Mouse (Mus musculus) heart, postnatal 0 days (tissue): ENCODE measurements around the gene Pla2g10.

Source experiments
- CTCF ChIP-seq: IDR thresholded peaks from 2 replicates; pipeline ENCODE4 v1.5.1; 2016; ENCODE audit warnings: antibody characterized with exemption, control low read depth, low read depth
- EP300 ChIP-seq: IDR thresholded peaks from 2 replicates; pipeline ENCODE4 v1.6.1; 2016; ENCODE audit warnings: antibody characterized with exemption, low read depth

DNA sequence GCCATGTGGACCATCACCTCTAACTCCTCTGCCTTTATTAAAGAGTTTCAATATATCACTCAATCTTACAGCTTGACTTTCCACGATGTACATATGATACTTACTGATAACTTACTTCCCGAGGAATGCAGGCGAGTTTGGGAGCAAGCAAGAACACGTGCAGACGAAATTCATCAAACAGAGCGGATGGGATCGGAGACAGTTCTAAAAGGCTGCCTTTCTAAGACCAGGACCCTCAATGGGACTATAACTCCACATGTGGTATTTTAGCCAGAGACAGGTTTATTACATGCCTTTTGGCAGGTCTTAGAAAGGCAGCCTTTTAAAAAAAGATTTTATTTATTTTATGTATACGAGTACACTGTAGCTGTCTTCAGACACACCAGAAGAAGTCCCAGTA lies 5.2 kb upstream of the Pla2g10 start:
- TF ChIP-seq EP300 (no peak), CTCF (no peak)
